Mouse (Mus musculus): Measurements from ENCODE around the gene St3gal5.

DNA sequence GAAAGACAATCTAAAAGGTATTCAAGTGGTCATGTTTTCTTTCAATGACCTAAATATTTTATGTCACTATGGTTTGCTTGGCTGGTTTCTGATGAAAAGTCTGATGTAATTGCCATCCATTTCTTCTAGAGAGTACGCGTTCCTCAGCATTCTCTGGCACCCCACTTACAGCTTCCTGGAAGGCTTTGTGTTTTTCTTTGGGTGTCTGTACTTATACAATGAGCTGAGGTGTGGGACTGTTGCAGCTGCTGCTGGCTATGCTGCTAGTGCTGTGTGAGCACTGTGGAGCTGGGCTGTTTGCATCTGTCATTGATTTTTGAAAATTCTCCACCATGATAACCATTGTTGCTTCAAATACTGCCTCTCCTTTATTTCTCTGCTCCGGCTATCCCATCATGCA, 81.6 kb downstream of the St3gal5 start:
- TF ChIP-seq MAX (IDR thresholded peaks at IDR 0.05), result no peak
- no peak for TF ChIP-seq CTCF (IDR thresholded peaks at IDR 0.05; ENCODE audit: control insufficient read depth, insufficient read depth, insufficient read length)
- no peak for TF ChIP-seq MYOD1 (IDR thresholded peaks at IDR 0.05; ENCODE audit: control insufficient read depth, insufficient read length, low read depth)
- TF ChIP-seq MYOG (IDR thresholded peaks at IDR 0.05; ENCODE audit: control insufficient read depth, extremely low read depth, insufficient read length), result no peak
